Mouse (Mus musculus) embryo, embryonic 11.5 days (tissue): ENCODE results near the gene Zfp992.
"Not testable (repeated sequence)": the region's sequence is repeated elsewhere in the genome, so short reads cannot be mapped to it uniquely, and the experiment has no call there.

ENCODE experiments used
- DNase-seq: peaks from one replicate; pipeline ENCODE4 v3.0.0-alpha.2; 2012; ENCODE audit warnings: low read depth, low spot score

The Zfp992 gene

DNA sequence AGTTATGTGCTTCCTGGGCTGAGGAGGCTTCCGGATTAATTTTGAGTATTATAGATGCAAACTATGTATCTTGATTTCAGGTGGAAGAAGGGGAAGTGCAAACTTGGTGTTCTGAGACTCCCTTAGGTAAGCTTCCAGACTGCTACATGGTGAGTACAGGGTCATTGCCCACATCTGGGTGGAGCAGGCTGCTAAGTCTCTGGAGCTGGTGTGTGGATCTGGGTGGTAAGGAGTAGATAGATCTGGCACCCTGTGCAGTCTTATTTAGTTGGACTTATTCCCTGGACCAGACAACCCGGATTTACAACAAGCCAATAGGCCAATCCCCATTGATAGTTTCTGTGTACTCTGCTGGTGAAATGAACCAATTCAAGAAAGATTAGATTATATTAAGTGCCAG lies at the start of gene Zfp992:
TSS of gene Zfp992 (plus strand) at position 74 of the 400 bp plus-strand sequence.
- not testable (repeated sequence) for DNase-seq

DNA sequence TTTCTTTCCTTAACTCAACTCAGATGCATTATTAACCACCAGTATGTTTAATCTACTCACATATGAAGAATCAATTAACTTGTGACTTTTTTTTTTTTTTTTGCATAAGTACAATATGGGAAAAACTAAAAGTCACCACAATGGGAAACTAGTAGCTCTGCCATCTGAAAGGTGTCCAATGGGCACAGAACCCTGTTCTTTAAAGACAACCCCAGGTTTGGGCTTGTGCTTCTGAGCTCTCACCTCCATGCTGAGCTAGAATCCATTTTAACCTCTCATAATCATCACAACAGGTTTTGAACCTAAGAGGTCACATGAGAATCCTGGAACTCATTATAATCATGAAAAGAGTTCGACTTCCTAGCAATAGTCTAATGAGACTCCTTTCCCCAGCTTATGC lies 19.4 kb upstream of the Zfp992 start:
- DNase-seq = not testable (repeated sequence)

DNA sequence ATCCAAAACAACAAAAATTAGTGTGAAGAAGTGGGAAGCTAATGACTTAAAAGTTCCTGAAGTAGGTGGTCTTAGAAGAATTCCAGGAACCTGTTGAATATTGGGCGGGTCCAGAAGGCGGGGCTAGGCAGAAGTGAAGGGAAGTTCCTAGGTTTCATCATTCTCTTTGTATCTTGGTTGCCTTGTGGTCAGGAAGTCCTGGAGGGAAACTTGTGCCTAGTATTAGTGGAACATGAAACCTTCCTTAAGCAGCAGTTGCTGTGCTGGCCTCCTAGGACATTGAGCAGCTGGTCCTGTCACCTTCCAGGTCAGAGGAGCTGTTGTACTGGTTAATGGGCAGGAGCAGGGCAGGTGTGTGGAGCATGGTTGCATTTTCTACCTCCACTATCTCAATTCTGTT lies 17.9 kb upstream of the Zfp992 start:
- not testable (repeated sequence) for DNase-seq

DNA sequence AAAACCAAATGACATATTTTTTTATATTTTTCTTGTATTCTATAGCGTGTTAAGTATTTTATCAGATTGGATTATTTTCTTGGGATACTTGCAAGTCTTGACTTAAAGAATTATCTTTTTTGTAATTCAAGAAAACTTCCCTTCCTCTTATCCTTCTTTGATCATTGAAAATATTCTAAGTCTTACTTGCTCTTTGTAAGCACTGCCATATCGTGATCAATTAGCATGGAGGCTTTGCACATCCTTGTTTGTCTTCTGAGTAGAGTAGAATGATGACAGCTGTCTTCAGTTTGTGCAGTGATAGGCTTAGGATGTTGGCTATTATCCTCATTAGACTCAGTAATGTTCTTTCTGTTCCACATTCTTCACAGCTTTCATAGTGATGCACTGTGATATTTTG lies 13.3 kb upstream of the Zfp992 start:
- not testable (repeated sequence) for DNase-seq

DNA sequence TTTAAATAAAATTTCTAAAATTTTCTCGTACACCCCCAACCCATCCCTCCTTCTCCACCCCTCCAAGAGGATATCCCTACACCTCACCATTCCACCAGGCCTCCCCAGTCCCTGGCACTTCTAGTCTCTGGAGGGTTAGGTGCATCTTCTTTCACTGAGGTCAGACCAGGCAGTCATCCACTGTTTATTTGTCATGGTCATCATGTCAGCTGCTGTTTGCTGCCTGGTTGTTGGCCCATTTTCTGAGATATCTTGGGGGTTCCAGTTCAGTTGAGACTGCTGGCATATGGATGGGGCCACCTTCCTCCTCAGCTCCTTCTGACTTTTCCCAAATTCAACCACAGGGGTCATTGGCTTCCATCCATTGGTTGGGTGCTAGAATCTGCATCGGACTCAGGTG lies 11.6 kb upstream of the Zfp992 start:
- DNase-seq = not testable (repeated sequence)

DNA sequence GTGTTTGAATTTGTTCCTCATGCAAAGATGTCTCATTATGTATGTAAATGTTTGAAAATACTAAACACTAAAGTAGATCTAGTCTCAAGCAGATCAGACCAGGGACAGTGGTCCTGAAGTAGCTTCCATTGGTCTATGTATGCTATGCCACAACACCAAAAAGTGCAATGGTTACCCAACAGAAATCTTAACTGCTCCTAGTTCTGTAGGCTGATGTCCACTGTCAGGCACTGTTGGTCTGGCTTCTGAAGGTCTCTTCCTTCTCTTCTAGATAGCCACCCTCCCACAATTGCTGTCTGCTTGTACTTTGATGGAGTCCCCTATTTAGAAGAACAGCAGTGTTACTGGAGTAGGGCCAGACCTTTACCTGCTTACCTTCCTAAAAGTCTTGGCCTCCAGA lies 4.5 kb upstream of the Zfp992 start:
- not testable (repeated sequence) for DNase-seq

DNA sequence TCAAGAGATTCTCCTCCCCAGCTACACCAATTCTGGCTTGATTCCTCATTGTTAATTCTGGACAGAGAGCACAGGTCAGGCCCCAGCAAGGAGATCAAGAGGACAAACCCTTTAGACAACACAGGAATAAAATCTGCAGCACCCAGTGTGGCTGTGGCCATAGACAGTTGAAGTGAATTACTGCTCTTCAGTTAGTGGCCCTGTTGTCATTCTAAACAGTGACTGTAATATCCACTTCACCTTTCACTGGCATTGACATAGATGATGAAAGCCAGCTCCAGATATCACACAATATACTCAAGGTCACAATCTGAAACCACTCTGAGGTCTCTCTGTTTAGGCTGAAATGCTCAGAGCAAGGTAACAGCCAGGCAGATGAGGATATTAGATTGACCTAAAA lies 3.7 kb upstream of the Zfp992 start:
- DNase-seq = not testable (repeated sequence)

DNA sequence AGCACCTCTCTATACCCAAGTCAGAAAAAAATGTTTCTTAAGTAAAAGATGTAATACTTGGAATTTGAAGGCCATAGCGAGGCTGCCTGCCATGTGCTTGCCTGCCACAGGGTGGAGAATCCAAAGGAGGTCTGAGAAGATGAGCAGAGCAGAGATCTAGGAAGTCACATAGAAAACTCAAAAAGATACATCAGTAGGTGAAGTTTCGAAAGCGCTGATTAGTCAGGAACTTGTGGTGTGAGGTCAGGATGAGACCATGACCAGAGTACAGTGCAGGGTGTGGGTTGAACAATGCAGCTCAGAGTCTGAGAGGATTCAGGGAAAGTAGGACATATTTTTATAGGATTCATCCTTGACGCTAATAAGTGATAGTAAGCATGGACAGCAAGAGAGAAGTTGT lies 2.7 kb upstream of the Zfp992 start:
- DNase-seq = not testable (repeated sequence)

DNA sequence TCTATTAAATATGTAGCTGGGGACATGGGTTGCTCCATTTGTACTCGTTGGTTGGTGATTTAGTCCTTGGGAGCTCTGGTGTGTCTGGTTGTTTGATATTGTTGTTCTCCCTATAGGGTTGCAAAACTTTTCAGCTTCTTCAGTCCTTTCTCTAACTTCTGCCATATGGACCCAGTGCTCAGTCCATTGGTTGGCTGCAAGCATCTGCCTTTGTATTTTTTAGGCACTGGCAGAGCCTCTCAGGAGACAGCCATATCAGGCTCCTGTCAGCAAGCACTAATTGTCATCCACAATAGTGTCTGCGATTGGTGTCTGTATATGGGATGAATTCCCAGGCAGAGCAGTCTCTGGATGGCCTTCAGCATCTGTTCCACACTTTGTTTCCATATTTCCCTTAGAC lies 1.8 kb upstream of the Zfp992 start:
- not testable (repeated sequence) for DNase-seq

DNA sequence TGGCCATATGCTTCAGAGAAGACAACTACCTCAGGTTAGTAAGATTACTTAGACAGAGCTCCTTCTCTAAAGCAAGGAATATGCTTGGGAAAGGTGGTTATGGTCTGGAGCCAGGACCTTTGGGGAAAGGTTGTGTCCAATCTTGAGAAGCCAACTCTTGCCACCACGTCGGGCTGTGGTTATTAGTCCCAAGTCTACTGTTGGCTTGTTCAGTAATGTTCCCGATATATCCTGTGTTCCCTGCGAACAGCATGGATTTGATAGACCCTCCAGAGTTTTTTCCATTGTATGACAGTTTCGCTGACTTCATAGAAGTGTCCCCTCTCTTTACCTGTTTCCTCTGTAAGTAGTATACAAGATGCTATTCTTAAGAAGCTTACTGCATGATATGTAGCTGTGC lies 888 bp downstream of the Zfp992 start:
- not testable (repeated sequence) for DNase-seq

DNA sequence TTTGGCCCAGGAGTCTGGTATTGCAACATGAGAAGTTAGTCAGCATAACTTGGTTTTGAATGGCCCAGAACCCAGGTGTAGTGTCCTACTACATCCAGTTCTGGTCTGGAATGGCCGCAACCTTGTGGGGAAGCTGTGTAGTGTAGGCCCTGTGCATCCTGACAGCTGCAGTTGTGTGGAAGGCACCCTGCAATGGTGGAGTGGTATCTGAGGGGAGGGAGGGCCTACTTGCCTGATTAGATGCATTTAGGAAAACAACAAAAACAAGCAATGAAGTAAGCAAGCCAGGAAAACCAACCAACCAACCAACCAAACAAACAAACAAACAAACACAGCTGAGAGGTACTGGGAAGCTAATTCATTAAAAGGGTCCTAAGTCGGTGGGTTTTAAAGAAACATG lies 3.8 kb downstream of the Zfp992 start:
- not testable (repeated sequence) for DNase-seq

DNA sequence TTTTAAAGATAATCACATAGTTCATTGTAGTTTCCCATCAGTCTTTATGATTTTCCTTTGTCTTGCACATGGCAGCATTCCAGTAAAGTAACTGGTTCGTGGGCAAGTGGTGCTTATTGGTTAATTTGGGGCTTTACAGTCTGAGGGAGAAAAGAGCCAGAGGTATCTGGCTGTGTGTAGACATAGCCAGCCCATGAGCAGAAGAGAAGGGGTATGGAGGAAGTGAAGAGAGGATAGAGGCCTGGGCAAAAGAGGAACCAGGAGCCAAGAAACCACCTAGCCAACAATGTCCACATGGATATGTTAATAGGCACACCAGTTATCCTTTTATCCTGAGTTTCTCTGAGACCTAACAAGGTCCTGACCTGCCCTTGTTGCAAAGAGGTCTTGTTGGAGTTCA lies 5.3 kb downstream of the Zfp992 start:
- not testable (repeated sequence) for DNase-seq

DNA sequence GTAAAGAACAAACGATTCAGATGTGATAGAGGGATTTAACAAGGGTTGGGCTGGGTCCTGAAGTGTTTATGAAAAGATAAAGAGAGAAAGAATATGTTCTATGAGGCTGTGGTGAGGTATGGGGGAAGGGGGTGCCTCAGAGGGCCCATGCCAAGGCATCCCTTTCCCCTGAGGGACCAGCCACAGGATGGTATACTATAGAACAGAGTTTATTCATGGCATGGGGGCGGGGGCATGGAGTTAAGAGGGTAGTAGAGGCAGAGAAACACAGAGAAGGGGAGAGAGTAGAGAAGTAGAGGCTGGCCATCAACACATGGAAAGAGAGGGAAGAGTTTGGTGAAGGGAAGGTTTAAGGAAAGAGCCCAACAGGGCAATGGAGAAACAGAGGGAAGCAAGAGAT lies 6.1 kb downstream of the Zfp992 start:
- no peak for DNase-seq

DNA sequence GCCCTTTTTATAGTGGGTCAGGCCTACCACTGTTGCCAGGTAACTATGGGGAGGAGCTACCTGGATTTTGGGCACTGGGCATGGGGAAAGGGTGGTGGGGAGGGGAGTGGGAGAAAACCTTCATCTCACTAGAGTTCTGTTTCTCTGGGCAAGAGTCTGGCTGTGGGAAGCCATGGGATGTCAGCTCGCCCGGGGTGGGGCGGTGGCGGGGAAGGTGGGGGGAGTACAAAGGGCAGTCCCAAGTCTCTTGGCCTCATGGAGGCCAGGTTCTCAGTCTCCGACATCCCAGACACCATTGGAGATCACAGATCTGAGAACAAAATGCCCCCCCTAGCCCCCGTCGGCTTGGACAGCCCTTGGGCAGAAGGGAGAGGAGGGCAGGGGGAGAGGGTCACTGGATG lies 6.5 kb downstream of the Zfp992 start:
- DNase-seq = no peak

DNA sequence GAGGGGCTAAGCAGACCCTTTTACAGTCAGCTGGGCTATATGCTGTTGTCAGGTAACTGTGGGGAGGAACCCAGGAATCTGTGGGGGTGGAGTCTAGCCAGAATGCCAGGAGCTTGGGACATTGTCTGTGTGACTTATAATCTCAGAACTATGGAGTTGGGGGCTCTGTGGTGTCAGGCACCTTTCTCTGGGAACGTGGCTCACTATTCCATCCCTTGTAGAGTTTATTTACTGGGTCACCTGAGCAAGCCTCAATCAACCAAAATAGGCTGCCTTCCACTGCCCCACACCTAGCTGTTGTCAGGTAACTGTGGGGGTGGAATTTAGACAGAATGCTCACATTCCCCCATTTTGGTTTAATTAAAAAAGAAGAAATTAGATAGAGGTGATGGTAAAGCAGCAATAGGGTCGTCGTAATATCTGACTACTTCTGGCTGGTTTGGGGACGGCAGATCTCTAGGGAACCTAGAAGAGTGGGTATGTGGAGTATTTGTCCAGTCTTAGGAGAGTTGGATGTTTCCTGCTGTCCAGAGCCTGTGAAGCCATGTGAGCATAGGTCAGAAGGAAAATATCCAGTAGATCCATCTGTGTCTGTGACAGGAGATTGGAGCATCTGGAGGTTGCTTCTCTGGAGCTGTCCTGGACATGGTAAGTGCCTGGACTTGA lies 7.4 kb downstream of the Zfp992 start:
- DNase-seq = no peak

DNA sequence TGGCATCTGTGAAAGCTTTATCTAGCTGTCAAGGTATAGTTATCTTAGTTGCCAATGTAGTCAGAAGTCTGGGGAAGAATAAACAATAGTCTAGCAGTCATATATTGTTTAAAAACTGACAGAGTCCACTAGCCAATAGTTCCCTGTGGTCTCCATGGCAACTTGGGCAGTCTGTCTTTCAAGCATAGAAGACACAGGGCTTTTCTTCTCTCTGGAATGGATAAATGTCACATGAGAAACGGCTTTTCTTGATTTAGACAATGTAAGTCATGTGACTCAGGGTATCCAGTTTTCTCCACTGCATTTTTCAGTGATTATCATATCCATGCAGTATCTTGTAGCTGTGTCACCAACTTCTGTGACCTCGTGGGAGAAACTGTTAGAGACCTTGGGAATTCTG lies 8.3 kb downstream of the Zfp992 start:
- no peak for DNase-seq

DNA sequence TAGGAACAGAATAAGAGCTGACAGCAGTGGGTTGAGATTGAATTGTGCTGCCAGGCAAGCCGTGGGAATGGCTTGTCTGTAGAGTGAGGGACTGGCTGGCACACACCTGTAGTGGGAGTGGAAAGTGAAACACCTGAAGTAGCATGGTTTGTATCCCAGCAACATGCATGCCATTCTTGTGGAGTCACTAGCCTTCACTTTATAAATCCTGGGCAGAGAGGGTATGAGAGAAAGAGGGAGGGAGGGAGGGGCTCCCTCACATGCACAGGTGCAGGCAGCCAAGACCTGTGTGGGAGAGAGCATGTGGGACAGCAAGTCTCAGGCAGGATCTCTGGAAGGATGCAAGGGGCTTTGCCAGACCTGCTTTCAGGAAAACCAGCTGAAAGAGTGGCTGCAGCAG lies 8.9 kb downstream of the Zfp992 start:
- no peak for DNase-seq

DNA sequence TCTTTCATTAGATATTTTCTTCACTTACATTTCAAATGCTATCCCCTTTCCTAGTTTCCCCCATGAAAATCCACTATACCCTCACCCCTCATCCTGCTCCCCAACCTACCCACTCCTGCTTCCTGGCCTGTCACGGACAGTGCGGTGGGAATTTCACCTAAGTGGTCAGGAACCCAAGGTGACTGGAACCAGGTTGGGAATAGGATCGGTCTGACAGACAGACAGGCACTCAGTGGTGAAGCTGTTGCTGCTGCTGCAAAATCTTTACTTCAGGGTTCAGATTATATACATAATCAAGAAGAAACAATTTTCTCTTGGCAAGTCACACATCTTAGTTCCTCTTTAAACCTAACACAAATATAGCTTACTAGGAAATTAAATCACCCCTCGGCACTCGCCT lies 11.0 kb downstream of the Zfp992 start:
- not testable (repeated sequence) for DNase-seq

DNA sequence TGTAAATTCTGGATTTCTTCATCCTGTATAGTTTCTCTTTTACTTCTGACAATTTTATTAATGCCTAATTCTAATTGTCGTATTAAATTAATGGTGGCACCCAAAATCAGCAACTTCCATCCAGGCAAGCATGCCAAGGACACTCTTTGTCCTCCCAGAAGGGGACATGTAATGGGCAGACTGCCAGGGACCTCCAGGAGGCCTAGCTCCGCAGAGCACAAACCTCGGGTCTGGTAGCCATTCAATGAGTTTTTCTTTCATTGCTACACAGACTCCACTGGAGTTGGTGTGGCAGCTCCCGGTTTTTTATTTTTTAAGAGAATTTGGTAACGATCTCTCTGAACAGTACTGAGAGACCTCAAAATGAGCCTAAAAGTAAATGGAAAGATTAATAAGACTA lies 11.9 kb downstream of the Zfp992 start:
- not testable (repeated sequence) for DNase-seq

DNA sequence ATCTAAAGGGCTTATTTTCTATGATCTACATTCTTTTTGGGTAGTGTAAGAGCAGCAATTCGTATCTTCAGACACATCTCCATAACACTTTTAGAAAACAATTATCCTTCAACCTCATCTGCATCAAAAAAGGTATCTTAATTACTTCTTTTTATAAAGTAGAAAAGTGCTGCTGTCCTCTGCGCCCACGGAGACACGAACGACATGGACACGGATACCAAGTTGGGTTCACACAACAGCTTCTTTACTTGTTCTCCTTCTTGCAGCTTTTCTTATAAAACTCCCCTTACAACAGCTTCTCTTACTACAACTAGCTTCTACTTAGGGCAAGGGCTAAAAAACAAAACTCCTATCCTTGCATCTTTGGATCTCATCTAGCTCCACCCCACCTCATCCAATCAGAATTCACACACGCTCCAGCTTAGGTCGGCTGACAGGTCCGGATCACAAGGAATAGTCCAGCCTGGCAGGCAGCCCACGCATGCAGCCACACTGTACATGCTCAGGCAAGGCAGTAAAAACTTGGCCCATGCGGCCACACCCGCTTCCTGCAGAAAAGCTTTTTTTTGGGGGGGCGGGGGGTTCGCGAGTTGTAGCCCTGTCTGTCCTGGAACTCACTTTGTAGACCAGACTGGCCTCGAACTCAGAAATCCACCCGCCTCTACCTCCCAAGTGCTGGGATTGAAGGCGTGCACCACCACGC lies 15.0 kb downstream of the Zfp992 start:
- not testable (repeated sequence) for DNase-seq

DNA sequence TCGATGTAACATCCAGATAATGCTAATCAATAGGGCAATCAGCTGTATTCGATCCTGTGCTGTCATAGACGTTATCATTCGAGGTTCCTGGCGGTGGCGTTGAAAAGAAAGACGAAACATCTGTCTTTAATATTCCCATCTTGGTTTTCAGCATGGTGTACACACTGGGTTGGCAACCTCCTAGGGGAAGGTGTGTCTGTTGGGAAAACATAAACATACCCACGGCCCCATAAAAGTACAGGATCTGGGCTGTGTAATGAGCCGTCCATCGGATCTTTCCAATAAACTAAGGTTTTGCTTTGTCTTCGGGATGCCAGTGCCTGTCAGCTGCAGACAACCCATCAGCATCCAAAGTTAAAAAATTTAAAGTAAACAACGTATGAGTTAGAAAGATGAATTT lies 21.2 kb downstream of the Zfp992 start:
- DNase-seq = not testable (repeated sequence)

DNA sequence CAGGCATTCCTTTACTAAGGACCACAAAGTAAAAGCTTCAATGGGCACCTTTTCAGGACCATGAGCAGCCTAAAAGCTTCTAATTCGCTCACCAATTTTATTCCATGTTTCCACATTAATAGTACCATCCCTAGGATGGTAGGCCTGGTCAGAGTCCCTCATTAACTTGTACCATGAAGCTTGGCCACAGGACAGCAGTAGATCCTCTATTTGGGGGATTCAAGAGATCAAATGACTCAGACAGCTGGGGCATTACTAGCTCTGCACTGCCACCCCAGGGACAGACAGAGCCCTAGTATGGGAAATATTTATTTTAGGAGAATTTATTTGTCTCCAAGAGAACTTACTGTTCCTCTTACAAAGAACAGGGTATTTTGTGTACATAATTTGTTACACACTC lies 25.4 kb downstream of the Zfp992 start:
- DNase-seq = not testable (repeated sequence)
